Mouse (Mus musculus) megakaryocyte progenitor cell, adult 5-6 weeks (primary cell): Measurements from ENCODE around the gene Prpf38a. TPM values are rescaled to one million over a fixed set of nuclear protein-coding genes. Genes with fewer than 3 reads are reported as not detected.
A peak's percentile ranks its signal among the peaks of the same experiment; 100 is the strongest.

Experiments
- ATAC-seq: replicated peaks from 2 replicates; pipeline ENCODE4 v1.8.0; 2016; ENCODE audit warnings: mild to moderate bottlenecking, moderate TSS enrichment, inconsistent platforms; ENCODE audit not compliant: poor library complexity
- total RNA-seq, 2 experiments: library from RNA; stranded (forward) in 1 of 2; stranded (reverse) in 1 of 2; fragments of 157-497, 149-512 nt in 1 of 2; fragments of 200-1000 nt in 1 of 2; gene quantifications; 2 replicates each; pipeline versions ENCODE4 v1.2.3 to v1.2.4; 2015 to 2017

Gene Prpf38a
- total RNA-seq (2015): 69.1 and 69.9 TPM in 2 replicates
- 133 and 134 TPM in 2 replicates for total RNA-seq (2017)

DNA sequence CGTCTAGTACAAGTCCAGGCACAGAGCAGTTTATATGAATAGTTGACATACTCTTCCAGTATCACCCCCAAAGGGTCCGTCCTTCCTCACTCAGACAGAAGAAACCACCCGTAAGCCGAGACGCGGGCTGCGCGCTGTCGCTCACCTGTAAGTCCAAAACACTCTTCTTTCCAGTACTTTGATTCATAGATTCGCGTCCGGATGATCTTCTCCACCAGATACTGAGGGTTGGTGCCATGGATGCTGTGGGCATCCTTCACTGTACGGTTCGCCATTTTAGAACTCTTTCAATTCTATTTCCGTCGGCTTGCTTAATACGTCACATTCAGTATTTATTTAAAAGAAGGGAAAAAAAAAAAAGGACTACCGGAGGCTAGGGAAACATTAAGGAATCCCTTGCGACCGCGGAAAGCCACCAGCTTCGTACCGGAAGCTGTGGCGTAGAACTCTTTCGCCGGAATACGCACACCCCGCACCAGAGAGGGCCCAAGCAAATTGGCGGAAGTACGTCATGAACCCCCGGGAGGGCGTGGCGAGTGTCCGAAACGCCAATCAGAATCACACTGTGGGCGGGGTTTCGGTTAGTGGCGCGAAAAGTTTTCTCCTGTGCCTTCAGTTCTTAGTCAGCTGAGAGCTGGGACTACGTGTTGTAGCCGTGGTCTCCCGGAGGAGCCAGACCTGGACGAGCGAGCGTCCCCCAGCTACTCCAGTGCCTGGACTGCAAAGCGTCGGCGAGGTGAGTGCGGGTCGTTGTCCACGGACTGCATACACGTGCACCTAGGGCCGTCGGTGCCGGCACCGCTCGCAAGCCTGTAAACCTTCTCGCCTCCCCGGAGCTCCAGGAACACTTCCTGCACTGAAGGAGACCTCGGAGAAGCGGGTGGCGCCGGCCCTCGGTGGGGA lies at the start of gene Prpf38a, which contains the start of gene Orc1:
Gene Prpf38a, minus strand, starts transcription at position 497 of the 903 bp plus-strand sequence.
Gene Orc1, plus strand, starts transcription at position 584 of the 903 bp plus-strand sequence.
- ATAC-seq: peak; percentile 95

DNA sequence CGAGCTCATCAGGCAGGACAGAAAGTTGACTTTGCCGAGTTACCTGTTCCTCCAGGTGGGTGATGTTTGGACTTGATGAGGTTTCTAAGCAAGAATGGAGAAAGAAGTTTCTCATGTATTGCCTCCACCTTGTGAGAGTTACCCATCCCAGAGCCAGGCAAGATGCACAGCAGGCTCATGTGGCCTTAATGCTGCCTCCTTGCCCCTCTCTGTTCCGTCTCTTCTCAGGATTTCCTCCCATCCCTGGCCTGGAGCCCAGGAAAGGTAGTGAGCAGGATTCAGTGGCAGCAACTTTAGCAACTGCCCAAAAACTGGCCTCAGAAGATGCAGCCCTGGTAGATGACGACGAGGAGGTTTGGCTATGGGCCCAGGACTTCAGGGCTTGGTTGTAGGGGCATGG lies 47.9 kb upstream of the Prpf38a start:
- no peak for ATAC-seq

DNA sequence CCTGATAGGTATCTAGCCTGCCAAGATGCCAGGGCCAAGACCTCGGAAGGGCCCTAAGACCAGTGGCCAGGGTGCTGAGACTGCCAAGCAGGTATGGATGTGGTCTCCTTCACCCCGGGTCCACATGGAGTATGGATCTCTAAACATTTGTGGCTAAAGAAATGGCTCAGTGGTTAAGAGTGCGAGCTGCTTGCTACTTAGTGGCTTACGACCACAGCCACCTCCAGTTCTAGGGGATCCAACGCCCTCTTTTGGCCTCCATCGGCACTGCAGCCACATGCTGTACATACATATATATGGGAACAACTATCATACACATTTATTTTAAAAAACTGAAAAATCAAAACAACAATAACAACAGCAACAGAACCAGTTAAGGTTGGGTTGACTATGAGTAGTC lies 42.4 kb upstream of the Prpf38a start:
- ATAC-seq: no peak

DNA sequence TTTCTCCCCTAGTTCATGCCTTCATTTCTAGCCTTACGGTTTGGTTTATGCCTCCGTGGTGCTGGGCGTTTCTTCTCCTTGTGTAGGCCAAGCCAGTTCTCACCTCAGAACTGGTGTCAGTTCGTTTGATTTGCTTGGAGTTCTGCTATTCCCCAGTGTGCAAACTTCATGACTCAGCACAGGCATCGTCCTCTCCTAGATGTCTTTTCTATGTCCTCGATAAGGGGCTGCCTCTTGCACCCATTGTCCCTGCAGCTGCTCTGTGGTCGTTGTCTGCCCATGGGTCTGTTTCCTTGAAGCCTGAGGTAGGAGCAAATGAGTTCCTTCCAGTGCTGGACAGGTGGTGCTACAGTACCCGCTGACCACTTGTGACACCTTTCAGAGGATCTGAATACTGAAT lies 41.4 kb upstream of the Prpf38a start:
- peak; percentile 15 for ATAC-seq

DNA sequence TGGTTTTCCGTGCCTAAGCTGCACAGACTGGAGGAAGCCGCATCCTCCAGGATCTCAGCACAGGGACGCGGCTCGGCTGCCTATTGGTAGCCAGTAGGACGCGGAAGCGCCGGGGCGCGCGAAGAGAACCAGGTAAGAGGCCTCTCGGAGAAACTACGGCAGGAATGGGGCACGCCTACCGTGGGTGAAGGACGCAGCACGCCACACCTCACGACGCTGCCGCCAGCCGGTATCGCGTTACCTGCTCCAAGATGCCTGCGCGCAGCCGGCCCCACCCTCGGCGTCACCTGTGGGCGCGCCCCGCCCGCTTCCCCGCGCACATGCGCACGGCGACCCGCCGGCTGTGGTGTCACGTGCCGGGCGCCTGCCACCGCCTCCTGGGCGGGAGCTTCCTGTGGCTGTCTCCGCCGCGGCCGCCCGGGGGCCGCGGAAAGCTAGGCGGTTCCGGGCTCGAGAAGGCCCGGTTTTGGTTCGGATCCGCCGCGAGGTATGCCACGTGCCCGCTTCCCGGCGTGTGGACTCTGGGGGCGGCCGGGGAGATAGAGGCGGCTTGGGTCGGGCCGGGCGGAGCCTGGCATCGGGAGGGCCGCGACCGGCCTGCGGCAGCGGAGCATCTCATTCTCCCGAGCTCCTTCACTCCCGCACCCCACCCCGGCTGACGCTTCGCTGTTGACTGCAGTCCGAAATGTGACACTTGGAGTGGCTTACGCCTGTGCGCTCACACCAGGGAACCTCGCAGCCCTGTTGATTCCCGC lies 40.6 kb upstream of the Prpf38a start, which contains the start of gene Cc2d1b:
Gene Cc2d1b, plus strand, starts transcription at position 354 of the 755 bp plus-strand sequence.
- peak; percentile 87 for ATAC-seq

DNA sequence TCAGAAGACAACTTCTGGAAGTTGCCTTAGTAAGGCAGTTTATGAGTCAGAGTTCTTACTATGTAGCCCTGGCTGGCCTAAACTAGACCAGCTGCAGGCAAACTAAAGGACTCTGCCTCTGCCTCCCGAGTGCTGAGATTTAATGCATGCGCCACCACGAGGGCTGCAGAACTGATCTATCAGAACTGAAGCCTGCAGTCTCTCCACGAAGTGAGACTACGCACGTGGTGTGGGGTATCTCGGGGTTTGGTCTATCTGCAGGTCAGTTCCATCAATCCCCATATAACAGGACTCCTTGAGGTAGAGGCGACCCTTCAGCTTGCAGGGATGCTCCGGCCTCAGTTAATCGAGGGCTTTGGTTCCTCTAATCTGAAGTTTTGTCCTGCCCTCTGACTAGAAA lies 40.0 kb upstream of the Prpf38a start:
- ATAC-seq: peak; percentile 10

DNA sequence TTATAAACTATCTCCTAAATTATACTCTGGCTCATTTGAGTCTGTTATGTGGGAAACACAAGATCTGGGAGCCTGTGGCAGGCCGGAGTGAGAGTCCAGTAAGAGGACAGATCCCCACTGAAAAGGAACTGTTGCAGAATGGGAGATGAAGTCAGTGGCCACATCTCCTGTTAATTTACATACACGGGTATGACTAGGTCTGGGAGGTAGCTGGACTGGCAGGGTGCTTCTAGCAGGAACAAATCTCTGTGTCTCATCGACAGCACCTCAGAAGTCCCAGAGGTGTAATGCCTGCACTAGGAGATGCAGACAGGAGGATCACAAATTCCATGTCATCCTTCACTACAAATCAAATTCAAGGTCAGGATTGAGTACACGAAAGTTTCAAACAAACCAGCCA lies 39.5 kb upstream of the Prpf38a start:
- ATAC-seq: no peak

DNA sequence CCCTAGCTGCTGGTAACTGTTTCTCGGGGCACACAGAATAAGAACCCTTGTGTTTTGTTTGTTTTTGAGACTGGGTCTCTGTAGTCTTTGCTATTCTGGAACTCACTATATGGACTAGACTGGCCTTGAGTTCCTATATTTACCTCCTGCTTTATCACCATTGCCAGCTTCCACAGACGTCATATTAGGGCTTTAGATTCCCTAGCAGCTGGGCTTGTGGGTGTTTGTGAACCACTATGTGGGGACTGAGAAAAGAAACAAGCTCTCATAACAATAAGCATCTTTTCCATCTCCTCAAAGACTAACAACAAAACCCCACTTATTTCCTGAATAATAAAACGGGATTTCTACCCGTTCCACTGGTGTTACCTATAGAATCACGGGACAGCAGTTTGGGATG lies 31.8 kb upstream of the Prpf38a start:
- no peak for ATAC-seq

DNA sequence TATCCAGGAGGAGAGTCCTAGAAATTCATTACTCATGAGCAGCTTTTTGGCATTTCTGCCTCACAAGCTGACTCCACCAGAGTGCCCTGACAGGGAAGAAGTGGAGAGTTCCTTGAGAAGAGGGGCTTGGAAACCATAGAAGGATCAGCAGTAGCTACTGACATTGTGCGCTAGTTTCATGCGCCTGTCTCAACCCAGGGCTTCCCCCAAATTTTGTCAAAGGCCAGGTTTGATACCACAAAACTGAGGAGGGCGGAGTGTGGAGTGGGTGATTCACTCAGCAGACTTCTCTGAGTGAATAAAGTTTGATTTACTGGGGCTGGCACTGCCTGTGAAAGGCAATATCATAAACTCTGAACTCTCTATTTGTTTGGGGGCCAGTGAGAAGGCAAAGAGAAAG lies 29.5 kb upstream of the Prpf38a start:
- no peak for ATAC-seq

DNA sequence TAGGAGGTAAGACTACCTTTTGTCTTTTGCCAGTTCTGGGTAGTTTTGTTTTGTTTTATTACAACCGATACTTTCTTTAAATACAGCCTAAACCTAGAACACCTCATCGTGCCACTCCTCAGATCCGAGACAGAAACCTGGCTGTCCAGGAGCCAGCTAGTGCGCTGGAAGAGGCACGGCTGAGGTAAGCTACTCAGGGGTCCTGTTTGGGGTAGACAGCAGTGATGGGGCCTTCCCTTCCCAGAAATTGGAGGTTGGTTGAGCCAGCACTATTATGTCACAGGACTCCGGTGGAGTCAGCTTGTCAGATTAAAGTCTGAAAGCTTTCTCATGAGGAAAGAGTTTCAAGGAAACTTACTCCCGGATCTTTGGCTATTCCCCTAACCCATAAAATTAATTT lies 22.7 kb upstream of the Prpf38a start:
- no peak for ATAC-seq

DNA sequence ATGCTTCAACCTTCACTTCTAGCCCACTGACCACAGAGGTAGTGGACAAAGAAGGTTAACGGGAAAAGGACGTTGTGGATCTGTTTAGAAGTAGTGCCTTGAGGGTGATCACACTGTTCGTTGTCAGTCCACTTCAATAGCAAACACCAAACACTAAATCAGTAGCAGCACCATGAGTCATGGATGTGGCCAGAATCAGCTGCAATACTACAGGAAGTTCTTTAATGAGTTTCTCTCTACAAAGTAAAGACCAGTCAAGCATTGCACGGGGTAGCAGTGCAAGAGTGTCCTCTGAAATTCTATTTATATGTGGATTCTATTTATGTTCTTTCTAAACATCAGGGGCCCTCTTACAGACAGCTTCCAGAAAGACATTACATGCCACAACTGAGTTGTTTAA lies 19.2 kb upstream of the Prpf38a start:
- no peak for ATAC-seq

DNA sequence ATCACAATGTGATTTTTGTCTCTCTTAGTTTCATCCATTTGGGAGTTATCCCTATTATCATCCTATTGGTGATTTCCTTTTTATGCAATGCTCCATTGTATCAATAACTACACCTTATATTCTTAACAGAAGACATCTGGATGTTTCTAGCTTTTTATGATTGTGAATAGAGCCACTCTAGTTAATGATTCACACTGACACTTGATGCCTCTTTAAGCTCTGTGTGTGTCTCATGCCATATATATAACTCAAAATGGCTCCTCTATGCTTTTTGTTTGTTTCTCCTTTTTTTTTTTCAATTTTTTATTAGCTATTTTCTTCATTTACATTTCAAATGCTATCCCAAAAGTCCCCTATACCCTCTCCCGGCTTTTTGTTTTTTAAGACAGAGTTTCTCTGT lies 16.6 kb upstream of the Prpf38a start:
- no peak for ATAC-seq

DNA sequence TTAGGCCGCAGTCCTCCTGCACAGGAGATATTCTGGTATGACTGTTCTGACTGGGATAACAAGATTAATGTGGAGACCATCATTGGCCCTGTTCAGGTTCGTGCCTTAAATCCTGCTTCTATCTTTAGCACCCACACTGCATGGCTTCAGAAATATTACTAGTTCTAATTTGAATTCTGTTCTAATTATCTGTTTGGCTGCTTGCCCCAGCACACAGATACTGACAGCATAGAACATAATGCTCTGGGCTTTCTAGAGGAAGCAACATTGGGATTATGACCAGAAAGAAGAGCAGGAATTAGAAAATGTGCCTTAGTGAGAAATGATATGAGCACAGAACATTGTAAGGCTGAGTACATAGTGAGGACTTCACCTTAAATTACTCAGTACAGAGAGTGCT lies 14.2 kb upstream of the Prpf38a start:
- no peak for ATAC-seq

DNA sequence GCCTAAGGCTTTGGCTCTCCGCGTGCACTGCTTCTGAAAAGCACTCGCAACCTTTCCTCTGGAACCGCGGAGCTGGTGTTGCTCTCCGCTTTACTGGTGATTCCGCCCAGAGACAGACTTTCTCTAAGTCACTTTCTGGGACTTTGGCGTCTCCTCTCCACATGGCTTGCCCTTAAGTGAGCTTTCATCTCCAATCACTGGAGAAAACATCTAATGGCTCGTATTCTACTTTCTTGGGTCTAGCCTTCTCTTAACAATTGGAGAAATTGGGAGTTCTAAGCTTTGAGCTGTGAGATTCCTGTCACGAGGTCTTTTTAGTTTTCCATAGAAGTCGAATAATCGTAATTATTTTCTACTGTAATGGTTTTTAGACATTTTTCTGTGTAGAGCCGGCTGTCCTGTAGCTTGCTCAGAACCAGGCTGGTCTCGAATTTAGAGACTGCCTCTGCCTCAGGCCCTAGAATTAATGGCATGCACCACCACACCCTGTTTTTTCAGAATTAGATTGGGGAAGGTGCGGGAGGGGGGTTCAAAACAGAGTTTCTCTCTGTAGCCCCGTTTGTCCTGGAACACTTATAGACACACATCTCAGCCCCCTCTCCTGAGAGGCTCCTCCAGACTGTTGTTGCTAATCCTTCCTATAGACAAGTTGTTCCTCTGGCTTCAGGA lies 741 bp upstream of the Prpf38a start:
- ATAC-seq: no peak

DNA sequence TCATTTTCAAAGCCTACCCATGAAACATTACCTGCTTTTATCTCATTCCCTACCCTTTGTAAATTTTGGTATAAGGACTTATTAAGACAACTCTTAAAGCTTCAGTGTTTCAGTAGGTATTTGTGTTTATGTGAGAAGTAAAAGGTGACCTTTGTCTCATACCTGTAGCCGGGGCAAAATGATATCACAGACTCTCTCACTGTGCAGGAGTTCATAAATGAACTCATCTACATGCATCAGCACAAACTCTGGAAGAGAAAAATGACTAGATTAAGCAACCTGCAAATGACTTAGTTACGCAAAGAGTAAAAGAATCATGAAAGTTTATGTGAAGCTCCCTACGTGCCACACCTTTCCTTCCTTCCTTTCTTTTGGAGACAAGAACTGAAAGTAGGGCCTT lies 6.5 kb downstream of the Prpf38a start:
- no peak for ATAC-seq

DNA sequence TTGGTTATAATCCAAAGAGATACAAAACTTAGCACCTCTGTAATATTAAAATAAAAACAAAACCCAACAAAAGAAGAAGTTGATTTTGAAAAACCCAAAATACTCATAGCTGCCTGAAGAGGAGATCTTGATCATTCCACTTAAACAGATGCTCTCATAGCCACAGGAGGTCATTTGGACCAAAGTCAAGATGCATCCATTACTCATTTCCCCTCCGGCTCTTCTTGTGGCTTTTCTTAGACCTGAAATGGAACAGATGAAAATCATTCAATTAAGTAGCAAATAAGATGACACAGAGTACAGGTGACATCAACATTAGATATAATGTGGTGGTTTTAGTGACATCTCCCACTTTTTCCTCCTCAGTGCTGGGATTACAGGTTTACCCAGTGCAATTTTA lies 14.1 kb downstream of the Prpf38a start:
- no peak for ATAC-seq

DNA sequence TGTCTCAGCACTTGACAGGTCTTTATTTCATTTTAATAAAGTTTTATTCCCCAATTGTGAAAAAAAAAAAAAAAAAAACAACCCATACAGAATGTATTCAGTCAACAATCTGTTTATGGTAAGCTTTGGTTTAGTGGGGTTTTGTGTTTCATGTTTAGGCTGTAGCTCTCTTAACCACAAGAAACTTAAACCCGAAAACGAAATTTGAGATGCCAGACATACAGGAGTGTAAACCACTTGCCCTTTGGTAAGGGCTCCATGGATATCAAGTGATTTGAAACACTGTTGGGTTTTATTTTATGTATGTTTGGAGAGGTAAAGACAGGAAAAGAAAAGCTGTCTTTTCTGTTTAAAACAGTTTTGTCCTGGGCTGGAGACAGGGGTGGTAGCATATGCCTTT lies 39.4 kb downstream of the Prpf38a start:
- ATAC-seq: no peak
